ENCODE assay signal across 1 mouse cellular context in genomic region chr6:82763871-82764503, GRCm38 (mm10).
TF ChIP-seq lines count a peak whose summit lies in the region.

No protein-coding gene starts in this region.

TF ChIP-seq in MEL, 35 proteins besides CTCF, POLR2A, EP300 and RAD21 (continued from another document):
- TF ChIP-seq ETS1 (IDR thresholded peaks at IDR 0.05; ENCODE audit: low read depth, low read length) (peak; percentile 97), TCF12 (IDR thresholded peaks at IDR 0.05; ENCODE audit: low read depth, low read length) (peak; percentile 93), KAT2A (conservative IDR thresholded peaks at IDR 0.05; ENCODE audit: low read depth, low read length) (peak; percentile 42; the same call in 1 of the 2 replicates), SMC3 (IDR thresholded peaks at IDR 0.05; ENCODE audit: low read depth, low read length) (no peak), ZC3H11A (IDR thresholded peaks at IDR 0.05; ENCODE audit: low read depth, low read length) (peak; percentile 41), USF1 (IDR thresholded peaks at IDR 0.05; ENCODE audit: low read depth, low read length) (0 out of 2 replicates have a peak, but pooled peaks have one; percentile 15), ZKSCAN1 (IDR thresholded peaks at IDR 0.05; ENCODE audit: low read depth, low read length) (no peak), MAFK (IDR thresholded peaks at IDR 0.05; ENCODE audit: borderline replicate concordance, low read depth, low read length) (no peak; the same call in 1 of the 2 replicates), ELF1 (IDR thresholded peaks at IDR 0.05; ENCODE audit: low read depth, low read length) (peak; percentile 53), MAX (IDR thresholded peaks at IDR 0.05; ENCODE audit: low read length) (peak; percentile 36; the same call in 1 of the 2 replicates), POLR2AphosphoS5 (IDR thresholded peaks at IDR 0.05; ENCODE audit: borderline replicate concordance, low read depth, low read length) (no peak), UBTF (IDR thresholded peaks at IDR 0.05; ENCODE audit: borderline replicate concordance, insufficient read depth, low read depth, low read length) (no peak), SIN3A (IDR thresholded peaks at IDR 0.05; ENCODE audit: low read length) (peak; percentile 94), MYC (IDR thresholded peaks at IDR 0.05; ENCODE audit: low read depth, low read length) (peak; percentile 80; the same call in 1 of the 2 replicates), BHLHE40 (IDR thresholded peaks at IDR 0.05; ENCODE audit: borderline replicate concordance, low read depth, low read length) (peak; percentile 69), USF2 (IDR thresholded peaks at IDR 0.05; ENCODE audit: borderline replicate concordance in 1 of 2, insufficient read depth in 1 of 2, low read depth in 1 of 2, low read length in 2 of 2) (no peak), POLR2AphosphoS2 (IDR thresholded peaks at IDR 0.05; ENCODE audit: low read length) (no peak), ZMIZ1 (IDR thresholded peaks at IDR 0.05; ENCODE audit: low read depth, low read length) (no peak), CHD1 (IDR thresholded peaks at IDR 0.05; ENCODE audit: low read depth, low read length) (0 out of 2 replicates have a peak, but pooled peaks have one; percentile 36), GABPA (IDR thresholded peaks at IDR 0.05; ENCODE audit: low read depth, low read length) (no peak), ZNF384 (IDR thresholded peaks at IDR 0.05; ENCODE audit: low read depth, low read length) (no peak), GATA1 (IDR thresholded peaks at IDR 0.05; ENCODE audit: low read depth, low read length) (peak; percentile 99), RCOR1 (IDR thresholded peaks at IDR 0.05; ENCODE audit: low read depth, low read length) (peak; percentile 85), NELFE (IDR thresholded peaks at IDR 0.05; ENCODE audit: low read depth, low read length) (0 out of 2 replicates have a peak, but pooled peaks have one; percentile 2)
